Mouse (Mus musculus) hindbrain, embryonic 13.5 days (tissue): ENCODE data around the gene Vars. TPM values are rescaled to one million over a fixed set of nuclear protein-coding genes. Genes with fewer than 3 reads are reported as not detected.

Source experiments
- ATAC-seq: fragments of 200-750 bp; cut with Nextera tagmentation; 2 replicates; pipeline ENCODE4 v1.8.0; 2017; ENCODE audit warnings: moderate TSS enrichment; ENCODE audit not compliant: low FRiP score
- H3K27ac ChIP-seq: fragments of 300-500 bp; sonication (generic); 2 replicates; pipeline ENCODE4 v1.5.1; 2015; ENCODE audit warnings: inconsistent platforms, mild to moderate bottlenecking, moderate library complexity
- H3K27me3 ChIP-seq: fragments of 300-500 bp; sonication (generic); 2 replicates; pipeline ENCODE4 v1.6.1; 2015; ENCODE audit warnings: mild to moderate bottlenecking, inconsistent platforms
- H3K36me3 ChIP-seq: fragments of 300-500 bp; sonication (generic); 2 replicates; pipeline ENCODE4 v1.6.1; 2015; ENCODE audit warnings: mild to moderate bottlenecking, inconsistent platforms
- H3K4me1 ChIP-seq: fragments of 300-500 bp; sonication (generic); replicated peaks from 2 replicates; pipeline ENCODE4 v1.6.1; 2015; ENCODE audit warnings: inconsistent platforms
- H3K4me2 ChIP-seq: fragments of 300-500 bp; sonication (generic); 2 replicates; pipeline ENCODE4 v1.6.1; 2015; ENCODE audit warnings: inconsistent platforms, mild to moderate bottlenecking, moderate library complexity
- H3K4me3 ChIP-seq: fragments of 300-500 bp; sonication (generic); 2 replicates; pipeline ENCODE4 v1.5.1; 2015; ENCODE audit warnings: mild to moderate bottlenecking, inconsistent platforms
- H3K9ac ChIP-seq: fragments of 300-500 bp; sonication (generic); 2 replicates; pipeline ENCODE4 v1.6.1; 2015; ENCODE audit warnings: mild to moderate bottlenecking, inconsistent platforms
- H3K9me3 ChIP-seq: fragments of 300-500 bp; sonication (generic); 2 replicates; pipeline ENCODE4 v1.6.1; 2016; ENCODE audit warnings: inconsistent platforms
- WGBS: fragments of 180-500 bp; shearing (Covaris S2); methylation state at CpG from one replicate; pipeline ENCODE4 v1.1.7; 2015; 5-methylcytosine and 5-hydroxymethylcytosine counted together
- polyA plus RNA-seq: library from polyadenylated mRNA; unstranded; fragments of >200 nt; fragmentation: Nextera tagmentation; extraction: Ambion mirVana; gene quantifications from 2 replicates; pipeline ENCODE4 v1.2.1, GENCODE M21; 2015

The Vars gene
- polyA plus RNA-seq, 1 experiment from 2014 or later = 57.3 TPM

- Histone ChIP-seq H3K27me3 (peaks cover 41% of the 10 kb centered on the region), H3K27ac (no peak overlapping the region), H3K4me3 (peak overlapping the region; percentile 78), H3K4me1 (peaks cover 45% of the 10 kb centered on the region), H3K9ac (peak overlapping the region; percentile 91), H3K9me3 (no peaks in the 10 kb centered on the region), H3K36me3 (peaks cover 33% of the 10 kb centered on the region), H3K4me2 (peak overlapping the region; percentile 88)
- no peak for ATAC-seq
- whole genome bisulfite sequencing = 53% methylated on average over 22 of the region's 22 CpGs
These were observed 60.0 kb downstream of the Vars start for GRCm38 (mm10) chr17:35060737-35061297.

- ATAC-seq = no peak
- Histone ChIP-seq H3K4me2 (no peak overlapping the region), H3K27ac (no peak overlapping the region), H3K27me3 (peaks cover 46% of the 10 kb centered on the region), H3K36me3 (peaks cover 31% of the 10 kb centered on the region), H3K4me3 (no peak overlapping the region), H3K4me1 (peaks cover 45% of the 10 kb centered on the region), H3K9ac (no peak overlapping the region; the same call in 1 of the 2 replicates), H3K9me3 (no peaks in the 10 kb centered on the region)
- WGBS = 88% methylated on average over 8 of the region's 8 CpGs
These were observed 60.5 kb downstream of the Vars start for GRCm38 (mm10) chr17:35061299-35061698.

GRCm38 (mm10) chr17:35063466-35063865, 62.7 kb downstream of the Vars start:
- 88% methylated on average over 3 of the region's 3 CpGs for WGBS
- peaks cover 67% of the 10 kb centered on the region for H3K27me3 ChIP-seq
- no peak overlapping the region for H3K4me2 ChIP-seq
- peaks cover 41% of the 10 kb centered on the region for H3K4me1 ChIP-seq
- no peak for ATAC-seq
- no peak overlapping the region for H3K27ac ChIP-seq
- H3K4me3 ChIP-seq = no peak overlapping the region
- no peaks in the 10 kb centered on the region for H3K9me3 ChIP-seq
- peak overlapping the region; percentile 36; the same call in 1 of the 2 replicates for H3K9ac ChIP-seq
- H3K36me3 ChIP-seq = peaks cover 30% of the 10 kb centered on the region

- Histone ChIP-seq H3K9me3 (no peaks in the 10 kb centered on the region), H3K4me3 (peak overlapping the region; percentile 24), H3K9ac (peak overlapping the region; percentile 36), H3K36me3 (peaks cover 30% of the 10 kb centered on the region), H3K4me1 (peaks cover 38% of the 10 kb centered on the region), H3K27me3 (peaks cover 73% of the 10 kb centered on the region), H3K27ac (no peak overlapping the region), H3K4me2 (peak overlapping the region; percentile 53)
- no peak for ATAC-seq
- WGBS = 42% methylated on average over 10 of the region's 10 CpGs
These were observed 63.6 kb downstream of the Vars start for GRCm38 (mm10) chr17:35064378-35064877.

- H3K27ac ChIP-seq = no peak within 1 kb of the TSS
- H3K9ac ChIP-seq = peak within 1 kb of the TSS; percentile 57
- no peaks in the 10 kb centered on the region for H3K9me3 ChIP-seq
- H3K4me3 ChIP-seq = peak within 1 kb of the TSS; percentile 24
- peak within 1 kb of the TSS; percentile 53 for H3K4me2 ChIP-seq
- peaks cover 30% of the 10 kb centered on the region for H3K36me3 ChIP-seq
- no peak for ATAC-seq
- H3K4me1 ChIP-seq = peaks cover 31% of the 10 kb centered on the region
- peaks cover 73% of the 10 kb centered on the region for H3K27me3 ChIP-seq
- 1% methylated on average over 48 of the region's 48 CpGs for WGBS
These were observed 64.5 kb downstream of the Vars start, which contains the start of gene Ly6g6c for GRCm38 (mm10) chr17:35064951-35065947. TSS of gene Ly6g6c (plus strand) at chr17:35065388.

Other genes starting within 250 kb of the Vars start
- not detected in 2 replicates for gene Cyp21a1, start 196.4 kb upstream of the Vars start, polyA plus RNA-seq
- 36.5 and 40.5 TPM in 2 replicates for gene Stk19, start 164.0 kb upstream of the Vars start, polyA plus RNA-seq
- 68.9 and 69.6 TPM in 2 replicates for gene Dxo, start 164.0 kb upstream of the Vars start, polyA plus RNA-seq
- gene Skiv2l, start 150.8 kb upstream of the Vars start, polyA plus RNA-seq = 54.1 and 60.4 TPM in 2 replicates
- gene Nelfe, start 150.6 kb upstream of the Vars start, polyA plus RNA-seq = 82.7 and 88.9 TPM in 2 replicates
- 1.9 TPM in 2 replicates for gene Cfb, start 138.5 kb upstream of the Vars start, polyA plus RNA-seq
- 13.5 and 13.9 TPM in 2 replicates for gene Zbtb12, start 121.5 kb upstream of the Vars start, polyA plus RNA-seq
- gene Gm20547, start 118.9 kb upstream of the Vars start, polyA plus RNA-seq = 0.10 TPM in 1 of 2 replicates, not detected in the other
- gene C2, start 102.7 kb upstream of the Vars start, polyA plus RNA-seq = 1.4 and 2.3 TPM in 2 replicates
- gene Ehmt2, start 102.5 kb upstream of the Vars start, polyA plus RNA-seq = 90.1 and 98.0 TPM in 2 replicates
- gene Slc44a4, start 86.5 kb upstream of the Vars start, polyA plus RNA-seq = 0.17 TPM in 1 of 2 replicates, not detected in the other
- gene Neu1, start 69.7 kb upstream of the Vars start, polyA plus RNA-seq = 30.6 and 31.5 TPM in 2 replicates
- 0.26 and 0.32 TPM in 2 replicates for gene Hspa1b, start 41.7 kb upstream of the Vars start, polyA plus RNA-seq
- not detected in 2 replicates for gene Gm20481, start 31.1 kb upstream of the Vars start, polyA plus RNA-seq
- 4.0 and 4.6 TPM in 2 replicates for gene Hspa1a, start 28.8 kb upstream of the Vars start, polyA plus RNA-seq
- gene Hspa1l, start 28.3 kb upstream of the Vars start, polyA plus RNA-seq = 0.85 and 1.1 TPM in 2 replicates
- gene Lsm2, start 19.1 kb upstream of the Vars start, polyA plus RNA-seq = 112 and 117 TPM in 2 replicates
- 0.16 and 0.18 TPM in 2 replicates for gene Vwa7, start 15.6 kb downstream of the Vars start, polyA plus RNA-seq
- gene Sapcd1, start 27.0 kb downstream of the Vars start, polyA plus RNA-seq = 2.5 and 2.9 TPM in 2 replicates
- gene Msh5, start 45.8 kb downstream of the Vars start, polyA plus RNA-seq = 2.7 and 3.5 TPM in 2 replicates
- gene Clic1, start 49.0 kb downstream of the Vars start, polyA plus RNA-seq = 100 and 102 TPM in 2 replicates
- gene Ddah2, start 58.0 kb downstream of the Vars start, polyA plus RNA-seq = 420 and 426 TPM in 2 replicates
- gene Ly6g6c, start 64.4 kb downstream of the Vars start, polyA plus RNA-seq = not detected in 2 replicates
- gene Mpig6b, start 65.2 kb downstream of the Vars start, polyA plus RNA-seq = 0.25 and 0.31 TPM in 2 replicates
- 0.45 TPM in 1 of 2 replicates, not detected in the other for gene Ly6g6e, start 75.9 kb downstream of the Vars start, polyA plus RNA-seq
- 0.61 and 1.1 TPM in 2 replicates for gene Ly6g6d, start 77.1 kb downstream of the Vars start, polyA plus RNA-seq
- gene Ly6g6f, start 84.6 kb downstream of the Vars start, polyA plus RNA-seq = 0.19 and 0.28 TPM in 2 replicates
- 86.9 and 93.8 TPM in 2 replicates for gene Abhd16a, start 88.3 kb downstream of the Vars start, polyA plus RNA-seq
- gene Ly6g5c, start 107.3 kb downstream of the Vars start, polyA plus RNA-seq = 0.36 TPM in 1 of 2 replicates, not detected in the other
- gene Ly6g5b, start 114.4 kb downstream of the Vars start, polyA plus RNA-seq = 1.1 and 1.9 TPM in 2 replicates
- 21.6 and 24.4 TPM in 2 replicates for gene Gpank1, start 120.5 kb downstream of the Vars start, polyA plus RNA-seq
- 317 and 322 TPM in 2 replicates for gene Csnk2b, start 121.1 kb downstream of the Vars start, polyA plus RNA-seq
- 10.2 and 11.2 TPM in 2 replicates for gene D17H6S53E, start 125.4 kb downstream of the Vars start, polyA plus RNA-seq
- 0.34 and 0.84 TPM in 2 replicates for gene Apom, start 131.1 kb downstream of the Vars start, polyA plus RNA-seq
- 76.5 and 81.9 TPM in 2 replicates for gene Bag6, start 134.2 kb downstream of the Vars start, polyA plus RNA-seq
- gene Prrc2a, start 163.9 kb downstream of the Vars start, polyA plus RNA-seq = 181 and 196 TPM in 2 replicates
- gene Aif1, start 175.1 kb downstream of the Vars start, polyA plus RNA-seq = 8.7 and 11.6 TPM in 2 replicates
- 6.8 and 8.9 TPM in 2 replicates for gene Lst1, start 187.5 kb downstream of the Vars start, polyA plus RNA-seq
- gene Ltb, start 193.5 kb downstream of the Vars start, polyA plus RNA-seq = 0.44 and 0.52 TPM in 2 replicates
- gene Tnf, start 201.0 kb downstream of the Vars start, polyA plus RNA-seq = not detected in 2 replicates
- 0.23 and 0.27 TPM in 2 replicates for gene Lta, start 204.4 kb downstream of the Vars start, polyA plus RNA-seq
- 0.57 and 0.83 TPM in 2 replicates for gene Gm16181, start 219.8 kb downstream of the Vars start, polyA plus RNA-seq
- 52.4 and 54.2 TPM in 2 replicates for gene Atp6v1g2, start 232.7 kb downstream of the Vars start, polyA plus RNA-seq
- 8.4 and 10.8 TPM in 2 replicates for gene Nfkbil1, start 234.8 kb downstream of the Vars start, polyA plus RNA-seq
- gene Ddx39b, start 240.8 kb downstream of the Vars start, polyA plus RNA-seq = 391 and 410 TPM in 2 replicates